Mouse (Mus musculus) retina, postnatal 1 day (tissue): ENCODE results near the gene Rab34.
"Not testable (repeated sequence)": the region's sequence is repeated elsewhere in the genome, so short reads cannot be mapped to it uniquely, and the experiment has no call there.

Experiments
- DNase-seq: peaks from one replicate; pipeline ENCODE4 v3.0.0-alpha.2; 2012

The Rab34 gene

DNA sequence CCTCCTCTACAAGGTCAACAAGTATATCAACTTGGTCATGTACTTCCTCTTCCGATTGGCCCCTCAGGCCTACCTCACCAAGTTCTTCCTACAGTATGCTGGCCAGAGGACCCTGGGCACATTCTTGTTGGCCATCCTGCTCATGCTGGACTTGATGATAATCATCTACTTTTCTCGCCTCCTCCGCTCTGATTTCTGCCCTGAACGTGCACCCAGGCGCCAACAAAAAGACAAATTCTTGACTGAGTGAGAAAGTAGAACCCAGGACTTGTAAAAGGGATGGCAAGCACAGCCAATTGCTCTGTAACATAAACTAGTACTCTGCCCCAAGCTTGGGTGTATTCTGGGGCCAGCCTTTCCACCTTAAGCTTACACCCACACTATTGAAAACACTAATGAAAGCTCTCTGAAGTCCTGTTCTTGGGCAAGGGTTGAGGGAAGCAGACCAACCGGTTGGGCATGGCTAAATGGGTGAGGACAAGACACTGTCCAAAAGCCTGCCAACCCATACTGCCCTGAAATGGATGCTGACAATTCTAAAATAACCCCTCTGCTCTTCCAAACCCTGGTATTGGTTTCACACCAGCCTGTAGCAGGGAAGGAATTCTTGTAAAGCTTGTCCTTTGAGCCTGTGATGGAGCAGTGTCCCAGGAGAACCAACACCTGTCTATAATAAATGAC, 8.0 kb upstream of the Rab34 start:
- DNase-seq = no peak

DNA sequence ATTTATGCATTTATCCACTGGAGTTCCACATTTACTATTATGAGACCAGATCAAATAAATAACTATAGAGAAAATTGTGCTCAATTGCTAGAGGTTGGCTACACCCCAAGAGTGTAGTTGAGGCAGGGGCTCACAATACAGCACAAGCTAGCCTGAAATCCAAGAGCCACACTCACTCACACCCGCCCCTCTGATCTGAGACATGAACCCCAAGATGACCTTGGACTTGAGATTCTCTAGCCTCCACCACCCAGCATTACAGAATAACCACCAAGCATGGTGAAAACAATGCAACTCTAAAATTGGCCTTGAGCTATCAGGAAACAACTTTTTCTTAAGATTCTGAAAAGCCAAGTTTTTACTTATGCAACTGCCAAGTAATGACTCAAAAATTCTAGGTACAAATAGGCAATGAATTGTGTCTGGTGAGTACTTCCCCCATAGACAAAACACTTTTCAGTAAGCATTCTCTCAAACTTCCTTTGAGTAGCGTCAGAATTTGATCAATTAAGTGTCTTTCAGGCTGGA, 6.3 kb upstream of the Rab34 start:
- DNase-seq = no peak

DNA sequence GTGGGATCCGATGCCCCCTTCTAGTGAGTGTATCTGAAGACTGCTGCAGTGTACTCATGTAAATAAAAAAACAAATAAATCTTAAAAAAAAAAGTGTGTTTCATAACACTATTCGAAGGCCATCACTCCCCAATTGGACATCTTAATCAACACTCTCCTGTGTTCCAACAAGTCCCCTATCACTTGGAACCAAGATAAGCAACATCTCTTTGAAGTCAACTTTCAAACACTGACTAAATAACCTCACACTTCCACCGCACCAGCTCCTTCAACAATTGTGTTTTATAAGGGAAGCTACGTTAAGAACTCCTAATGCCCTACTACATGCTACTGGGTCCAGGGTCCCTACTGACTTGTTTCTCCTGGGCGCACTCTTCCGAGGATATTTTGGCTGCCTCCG, 5.8 kb upstream of the Rab34 start:
- no peak for DNase-seq

DNA sequence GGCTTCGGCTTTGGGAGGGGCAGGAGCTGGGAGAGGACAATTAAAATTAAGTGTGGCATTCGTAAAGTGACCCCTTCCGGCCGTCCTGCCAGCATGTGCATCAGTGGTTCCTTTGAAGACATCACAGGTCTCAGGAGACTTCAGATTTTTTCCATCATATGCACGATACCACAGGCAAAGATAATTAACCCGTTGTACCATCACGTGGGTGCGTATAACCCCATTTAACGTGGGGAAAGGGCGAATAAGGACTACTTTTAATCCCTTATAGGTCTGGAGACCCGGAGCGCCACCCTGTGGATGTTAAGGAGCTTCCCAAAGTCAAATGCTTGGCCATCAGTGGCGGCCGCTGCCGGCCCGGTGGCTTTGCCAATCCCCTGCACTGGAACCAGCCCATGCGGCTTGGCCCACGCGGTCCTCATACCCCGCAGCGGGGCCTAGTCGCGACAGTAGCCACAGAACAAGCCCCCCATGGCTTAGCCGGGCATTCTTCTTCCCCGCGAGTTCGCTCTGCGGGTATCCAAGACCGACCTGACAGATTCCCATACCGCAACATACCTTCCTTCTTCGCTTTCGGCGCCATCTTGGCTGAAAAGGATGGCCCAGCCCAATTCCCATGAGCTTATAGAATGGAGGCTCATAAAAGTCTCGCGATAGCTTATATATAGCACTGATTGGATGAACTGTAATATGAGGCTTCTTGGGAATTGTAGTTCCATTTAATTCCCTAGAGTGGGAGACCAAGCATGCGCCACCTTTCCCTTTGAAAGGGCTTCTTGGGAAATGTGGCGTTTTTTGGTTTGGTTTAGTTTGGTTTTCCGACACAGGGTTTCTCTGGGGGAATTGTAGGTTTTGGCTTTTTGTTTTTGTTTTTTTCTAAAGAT, 5.0 kb upstream of the Rab34 start, which contains the start of gene Rpl23a:
Gene Rpl23a, minus strand, starts transcription at position 624 of the 884 bp plus-strand sequence.
- peak; percentile 98 for DNase-seq

DNA sequence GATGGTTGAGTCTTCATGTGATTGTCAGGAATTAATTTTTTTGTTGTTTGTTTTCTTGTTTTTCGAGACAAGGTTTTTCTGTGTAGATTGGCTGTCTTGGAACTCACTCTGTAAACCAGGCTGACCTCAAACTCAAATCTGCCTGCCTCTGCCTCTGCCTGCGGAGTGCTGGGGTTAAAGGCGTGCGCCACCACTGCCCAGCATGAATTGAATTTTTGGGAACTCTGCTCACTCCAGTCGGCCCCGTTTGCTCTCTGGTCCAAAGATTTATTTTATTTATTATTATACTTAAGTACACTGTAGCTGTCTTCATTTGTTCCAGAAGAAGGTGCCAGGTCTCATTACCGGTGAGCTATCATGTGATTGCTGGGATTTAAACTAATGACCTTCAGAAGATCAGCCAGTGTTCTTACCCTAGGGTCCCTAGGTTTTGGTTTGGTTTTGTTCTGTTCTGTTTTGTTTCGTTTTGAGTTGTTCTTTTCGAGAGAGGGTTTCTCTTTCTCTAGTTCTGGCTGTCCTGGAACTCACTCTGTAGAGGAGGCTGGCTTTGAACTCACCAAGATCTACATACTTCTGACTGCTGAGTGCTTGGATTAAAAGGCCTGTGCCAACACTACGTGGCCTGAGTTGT, 4.2 kb upstream of the Rab34 start:
- DNase-seq = no peak

DNA sequence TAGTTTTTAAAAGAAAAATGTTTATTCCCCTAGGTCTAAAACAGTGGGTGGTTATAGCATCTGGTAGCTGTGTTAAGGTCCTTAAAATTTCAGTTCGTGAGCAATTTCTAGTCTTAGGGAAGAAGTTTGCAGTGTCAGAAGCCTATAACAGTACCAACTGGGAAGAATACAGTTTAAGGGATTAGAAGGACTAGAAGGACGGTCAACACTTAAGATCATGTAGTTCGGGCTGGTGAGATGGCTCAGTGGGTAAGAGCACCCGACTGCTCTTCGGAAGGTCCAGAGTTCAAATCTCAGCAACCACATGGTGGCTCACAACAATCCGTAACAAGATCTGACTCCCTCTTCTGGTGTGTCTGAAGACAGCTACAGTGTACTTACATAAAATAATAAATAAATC, 3.5 kb upstream of the Rab34 start:
- not testable (repeated sequence) for DNase-seq

DNA sequence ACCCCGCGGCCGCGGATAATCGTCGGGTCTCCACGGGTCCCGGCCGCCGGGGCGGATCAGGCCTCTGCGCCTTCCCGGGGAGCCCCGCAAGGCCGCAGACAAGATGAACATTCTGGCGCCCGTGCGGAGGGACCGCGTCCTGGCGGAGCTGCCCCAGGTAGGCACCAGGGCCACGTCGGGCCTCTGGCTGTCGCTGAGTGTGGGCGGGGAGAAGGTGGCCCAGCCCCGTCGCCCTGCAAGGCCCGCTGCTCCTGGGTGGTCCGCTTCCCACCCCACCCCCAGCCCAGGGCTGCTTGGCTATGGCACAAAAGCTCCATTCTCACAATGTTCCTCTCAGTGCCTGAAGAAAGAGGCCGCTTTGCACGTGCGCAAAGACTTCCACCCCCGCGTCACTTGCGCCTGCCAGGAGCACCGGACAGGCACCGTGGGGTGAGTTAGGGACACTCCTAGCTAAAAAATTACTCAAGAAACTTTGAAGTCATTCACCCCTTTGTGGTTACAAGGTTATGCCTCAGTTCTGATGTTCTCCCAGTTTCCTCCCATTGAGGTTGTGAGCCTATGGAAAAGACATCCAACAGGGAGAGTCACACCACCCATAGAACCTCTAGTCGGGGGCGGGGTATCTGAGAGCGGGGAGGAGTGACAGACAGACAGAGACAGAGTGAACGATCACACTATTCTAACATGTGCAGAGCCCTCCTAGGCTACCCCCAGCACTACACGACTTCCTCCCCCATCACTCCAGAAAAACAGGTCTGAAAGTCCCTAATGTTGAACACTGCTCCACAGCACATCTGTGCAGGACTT, 1.2 kb downstream of the Rab34 start:
- peak; percentile 95 for DNase-seq

DNA sequence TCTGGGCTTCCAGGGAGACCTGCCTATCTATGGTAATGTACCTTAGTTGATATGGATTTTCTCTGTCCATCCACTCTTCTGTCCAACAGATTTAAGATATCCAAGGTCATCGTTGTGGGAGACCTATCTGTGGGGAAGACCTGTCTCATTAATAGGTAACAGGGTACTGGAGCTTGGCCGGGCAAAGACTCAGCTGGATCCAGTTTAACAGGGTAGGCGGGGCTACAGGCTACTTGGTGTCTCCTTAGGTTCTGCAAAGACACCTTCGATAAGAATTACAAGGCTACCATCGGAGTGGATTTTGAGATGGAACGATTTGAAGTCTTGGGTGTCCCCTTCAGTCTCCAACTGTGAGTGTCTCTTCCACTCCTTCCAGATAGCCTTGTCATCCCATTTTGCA, 1.8 kb downstream of the Rab34 start:
- no peak for DNase-seq

DNA sequence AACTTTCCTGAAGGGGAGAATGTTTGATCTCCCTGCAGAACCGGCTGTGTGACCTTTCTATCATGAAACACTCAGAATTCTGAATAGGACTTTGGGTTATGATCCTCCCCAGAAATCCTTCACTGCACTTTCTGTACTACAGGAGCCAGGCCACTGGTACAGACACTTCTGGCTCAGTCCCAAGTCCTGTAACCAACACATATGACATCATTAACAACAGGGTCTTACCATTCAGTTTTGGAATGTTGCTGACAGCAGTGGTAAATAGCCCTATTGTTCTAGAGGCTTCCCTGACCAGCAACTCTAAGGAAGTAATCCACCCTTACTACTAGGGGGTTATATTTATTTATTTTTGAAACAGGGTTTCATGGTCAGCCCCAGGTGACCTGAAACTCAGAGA, 4.9 kb downstream of the Rab34 start, which contains the start of gene Proca1:
Gene Proca1, plus strand, starts transcription at position 280 of the 400 bp plus-strand sequence.
- peak; percentile 55 for DNase-seq

DNA sequence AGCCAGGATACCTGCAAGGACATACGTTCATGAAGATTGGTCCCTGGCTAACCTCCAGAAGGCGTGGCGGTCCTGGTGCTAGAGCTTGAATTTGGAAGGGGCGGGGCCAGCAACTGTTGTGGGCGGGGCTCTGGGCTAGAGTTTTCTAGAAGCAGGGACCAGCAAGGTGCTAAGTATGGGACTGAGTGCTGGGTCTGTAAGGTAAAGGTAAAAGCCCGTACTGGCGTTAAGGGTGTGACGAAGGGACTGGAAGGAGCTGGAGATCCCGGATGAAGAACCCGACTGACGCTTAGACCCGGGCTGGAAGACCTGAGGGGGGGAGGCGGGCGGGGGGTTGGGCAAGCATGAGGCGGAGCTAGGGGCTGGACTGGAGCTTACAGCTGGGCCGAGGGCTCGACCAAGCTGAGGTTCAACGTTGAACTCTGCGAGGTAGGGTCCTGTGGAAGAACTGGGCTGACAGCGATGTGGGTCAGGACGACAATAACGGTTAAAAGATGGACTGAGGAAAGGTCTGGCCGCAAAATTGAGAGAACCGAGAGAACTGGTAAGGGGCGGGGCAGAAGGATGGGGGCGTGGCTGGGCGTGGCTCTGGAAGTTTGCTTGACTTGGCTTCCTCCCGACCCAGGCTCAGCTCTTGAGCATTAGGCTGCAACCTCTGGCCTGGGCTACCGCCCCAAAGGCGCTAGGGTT, 6.3 kb downstream of the Rab34 start:
- DNase-seq = peak; percentile 78

DNA sequence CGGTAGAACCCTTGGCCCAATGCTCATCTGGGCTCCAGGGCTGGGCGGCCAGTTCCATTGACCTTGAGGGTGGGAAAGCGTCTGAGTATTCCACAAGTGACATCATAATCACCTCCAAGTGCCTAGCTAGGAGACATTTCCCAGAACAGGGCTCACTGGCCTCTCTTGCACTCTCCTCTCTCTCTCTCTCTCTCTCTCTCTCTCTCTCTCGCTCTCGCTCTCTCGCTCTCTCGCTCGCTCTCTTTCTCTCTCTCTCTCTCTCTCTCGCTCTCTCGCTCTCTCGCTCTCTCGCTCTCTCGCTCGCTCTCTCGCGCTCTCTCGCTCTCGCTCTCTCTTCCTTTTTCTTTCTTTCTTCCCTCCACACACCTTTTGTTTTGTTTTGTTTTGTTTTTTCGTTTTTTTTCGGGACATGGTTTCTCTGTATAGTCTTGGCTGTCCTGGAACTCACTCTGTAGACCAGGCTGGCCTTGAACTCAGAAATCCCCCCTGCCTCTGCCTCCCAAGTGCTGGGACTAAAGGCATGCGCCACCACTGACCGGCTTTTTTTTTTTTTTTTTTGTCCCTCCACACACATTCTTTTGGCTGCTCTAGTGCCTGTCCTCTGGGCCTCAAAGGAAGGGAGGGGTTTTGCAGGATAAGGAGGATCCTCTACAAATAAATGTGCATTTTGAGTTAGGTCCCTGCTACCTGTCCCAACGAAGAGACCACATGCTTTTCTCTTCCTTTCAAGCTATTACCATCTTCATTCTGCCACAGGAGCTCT, 7.1 kb downstream of the Rab34 start:
- no peak for DNase-seq

DNA sequence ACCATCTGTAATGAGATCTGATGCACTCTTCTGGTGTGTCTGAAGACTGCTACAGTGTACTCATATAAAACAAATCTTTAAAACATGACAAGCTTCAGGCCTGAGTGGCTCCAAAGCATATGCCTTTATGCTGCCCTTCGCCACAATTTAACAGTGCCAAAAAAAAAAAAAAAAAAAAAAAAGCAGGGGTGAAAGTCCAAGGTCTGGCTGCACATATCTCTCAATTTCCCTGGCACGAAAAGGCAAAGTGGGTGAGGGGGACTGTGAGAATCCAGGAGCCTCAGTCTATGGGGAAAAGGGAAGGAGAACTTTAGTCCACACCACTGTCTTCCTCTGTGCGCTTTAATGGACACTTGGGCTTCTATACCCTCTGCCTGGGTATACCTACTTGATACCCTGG, 14.1 kb downstream of the Rab34 start:
- DNase-seq = no peak

DNA sequence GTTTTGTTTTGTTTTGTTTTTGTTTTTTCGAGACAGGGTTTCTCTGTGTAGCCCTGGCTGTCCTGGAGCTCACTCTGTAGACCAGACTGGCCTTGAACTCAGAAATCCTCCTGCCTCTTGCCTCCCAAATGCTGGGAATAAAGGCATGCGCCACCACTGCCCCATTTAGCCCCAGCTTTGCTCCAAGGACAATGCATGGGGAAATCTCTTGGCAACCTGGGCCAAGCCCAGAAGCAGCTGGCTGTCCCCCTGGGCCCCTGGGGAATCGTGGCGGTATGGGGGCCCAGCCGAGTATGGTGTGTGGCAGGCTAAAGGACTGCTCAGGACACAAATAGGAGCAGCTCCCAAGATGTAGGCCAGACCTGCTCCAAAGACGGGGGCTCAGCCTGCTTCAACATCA, 16.1 kb downstream of the Rab34 start:
- no peak for DNase-seq

DNA sequence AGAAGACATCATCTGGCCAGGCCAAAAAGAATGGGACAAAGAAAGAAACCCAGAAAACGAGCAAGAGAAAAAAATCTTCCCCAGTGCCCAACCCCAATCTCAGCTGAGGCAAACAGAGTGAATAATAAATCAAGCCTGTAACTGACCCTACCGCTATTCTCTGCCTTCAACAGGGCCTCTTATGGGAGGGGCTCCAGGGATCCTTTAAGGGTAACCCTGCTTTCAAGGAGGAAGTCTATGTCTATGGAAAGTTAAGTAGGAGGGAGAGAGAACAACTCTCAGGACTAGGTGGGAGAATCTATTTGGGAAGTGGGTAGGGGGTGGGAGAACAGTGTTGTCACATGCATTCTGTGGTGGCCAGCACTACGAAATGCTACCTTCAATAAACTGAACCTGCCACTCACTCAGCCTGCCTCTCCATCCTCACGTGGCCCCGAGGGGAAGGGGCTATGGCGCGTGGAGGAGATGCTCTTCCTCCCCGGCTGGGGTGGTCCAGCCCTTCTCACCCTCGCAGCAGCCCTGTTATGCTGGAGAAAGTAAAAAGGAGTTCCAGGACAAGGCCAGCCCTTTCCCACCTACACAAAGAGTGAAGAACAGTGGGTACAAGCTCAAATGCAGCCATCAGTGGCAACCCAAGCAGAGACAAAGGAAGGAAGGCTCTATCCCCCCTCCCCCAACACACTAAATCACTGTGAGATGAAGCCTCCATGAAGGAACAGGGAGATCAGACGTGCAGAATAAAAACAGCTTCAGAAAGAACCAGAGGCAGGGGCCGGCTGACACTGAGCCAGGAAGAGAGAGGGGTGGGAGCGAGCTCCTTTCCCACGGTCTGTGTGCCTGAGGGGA, 17.4 kb downstream of the Rab34 start:
- DNase-seq = no peak

DNA sequence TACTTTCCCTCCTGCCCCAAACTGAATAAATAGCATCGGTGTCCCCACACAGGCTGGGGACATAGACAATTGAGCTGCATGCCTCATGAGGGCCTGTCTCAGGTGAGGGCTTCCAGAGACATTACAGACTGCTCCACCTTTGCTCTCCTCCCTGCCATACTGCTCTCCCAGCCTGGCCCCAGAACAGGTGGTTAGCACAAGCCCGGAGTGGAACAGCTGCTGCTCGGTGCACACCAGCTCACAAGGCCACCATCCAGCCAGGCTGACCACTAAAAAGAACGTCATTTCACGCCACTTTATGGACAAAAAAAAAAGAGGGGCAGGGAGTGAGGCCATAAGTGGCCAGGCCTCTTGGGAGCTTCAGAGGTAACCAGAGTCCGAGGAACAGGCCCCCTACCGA, 19.0 kb downstream of the Rab34 start:
- no peak for DNase-seq

DNA sequence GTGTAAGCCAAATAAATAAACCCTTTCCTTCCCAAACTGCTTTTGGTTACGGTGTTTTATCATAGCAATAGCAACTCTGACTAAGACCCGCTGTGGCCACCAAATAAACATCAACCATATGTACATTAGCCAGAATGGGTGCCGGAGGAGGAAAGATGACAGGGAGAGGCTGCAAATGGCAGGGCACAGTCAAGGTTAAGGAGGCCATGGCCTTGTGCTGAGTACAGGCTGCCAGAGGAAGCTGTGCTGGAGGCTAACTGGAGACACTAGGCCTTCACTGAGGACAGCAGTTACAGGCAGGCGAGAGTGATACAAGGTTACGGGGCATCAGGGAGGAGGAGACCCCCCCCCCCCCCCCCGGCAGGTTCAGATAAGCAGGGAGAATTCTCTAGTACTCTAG, 21.7 kb downstream of the Rab34 start:
- DNase-seq = no peak

DNA sequence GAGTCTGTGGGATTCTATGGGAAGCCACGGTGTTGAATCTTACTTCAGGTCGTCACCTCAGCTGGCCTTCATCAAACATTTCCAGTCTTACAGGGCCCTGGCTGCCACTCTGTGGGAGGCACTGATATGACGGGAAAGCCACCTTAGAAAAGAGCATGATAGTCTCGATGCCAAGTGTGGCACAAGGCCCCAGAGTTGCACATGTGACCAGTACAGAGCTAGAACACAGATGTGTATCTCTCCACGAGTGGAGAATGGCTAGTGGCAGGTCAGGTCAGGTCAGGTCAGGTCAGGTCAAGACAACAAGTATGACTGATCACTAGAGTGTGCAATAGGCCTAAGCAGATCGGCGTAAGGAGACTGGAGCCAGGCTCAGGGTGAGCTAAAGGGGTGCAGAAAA, 22.4 kb downstream of the Rab34 start:
- no peak for DNase-seq

DNA sequence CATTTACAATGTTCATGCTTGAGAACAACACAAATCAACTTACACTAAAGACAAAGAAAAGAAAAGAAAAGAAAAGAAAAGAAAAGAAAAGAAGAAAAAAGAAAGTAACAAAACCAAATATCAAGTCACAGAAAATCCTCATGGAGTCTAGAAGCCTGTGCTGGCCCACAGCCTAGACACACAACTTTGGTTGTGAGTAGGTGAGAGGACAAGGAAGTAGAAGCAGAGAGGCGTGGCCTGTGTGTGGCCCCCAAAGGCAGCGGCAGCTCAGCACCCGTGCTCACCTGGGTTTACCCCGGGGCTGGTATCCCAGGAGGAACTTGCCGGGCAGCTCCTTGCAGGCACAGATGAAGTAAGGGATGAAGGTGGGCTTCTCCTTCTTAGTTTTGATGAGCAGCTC, 23.3 kb downstream of the Rab34 start:
- no peak for DNase-seq

DNA sequence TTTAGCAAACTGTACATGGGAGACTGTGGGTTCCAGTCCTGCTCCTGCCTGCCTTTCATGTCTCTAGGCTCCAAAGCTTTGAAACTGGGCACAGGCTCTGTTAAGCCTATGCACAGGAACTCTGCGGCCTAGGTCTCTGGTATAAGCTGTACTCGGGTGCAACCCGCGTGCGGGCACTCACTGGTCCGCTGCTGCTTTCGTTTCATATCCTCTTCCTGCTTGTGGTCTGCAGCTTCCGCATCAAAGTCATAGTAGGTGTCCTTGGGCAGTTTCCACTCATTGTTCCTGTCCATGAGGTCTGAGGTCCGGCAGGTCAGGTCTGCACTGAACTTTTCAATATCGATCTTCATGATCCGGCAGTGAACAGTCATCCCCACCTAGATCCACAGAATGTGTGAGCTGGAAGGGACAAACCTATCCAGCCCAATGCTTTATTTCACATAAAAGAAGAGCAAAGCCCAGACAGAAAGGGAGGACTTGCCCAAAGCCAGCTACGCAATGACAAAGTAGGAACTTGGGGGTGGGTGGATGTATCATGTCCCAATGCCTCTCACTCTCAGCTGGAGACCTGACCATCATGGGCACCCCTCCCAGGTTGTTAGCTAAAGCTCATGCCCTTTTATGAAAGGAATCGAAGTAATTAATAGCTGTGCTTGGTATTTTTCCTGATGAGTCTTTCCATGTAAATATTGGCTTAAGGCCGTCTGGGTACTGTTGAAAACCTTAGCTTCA, 25.0 kb downstream of the Rab34 start:
- no peak for DNase-seq
